Mouse (Mus musculus): ENCODE results near the gene Gm10645. TPM values are rescaled to one million over a fixed set of nuclear protein-coding genes. Genes with fewer than 3 reads are reported as not detected.

The Gm10645 gene
- polyA plus RNA-seq, 1 experiment from 2014 or later, result 0.72 TPM

DNA sequence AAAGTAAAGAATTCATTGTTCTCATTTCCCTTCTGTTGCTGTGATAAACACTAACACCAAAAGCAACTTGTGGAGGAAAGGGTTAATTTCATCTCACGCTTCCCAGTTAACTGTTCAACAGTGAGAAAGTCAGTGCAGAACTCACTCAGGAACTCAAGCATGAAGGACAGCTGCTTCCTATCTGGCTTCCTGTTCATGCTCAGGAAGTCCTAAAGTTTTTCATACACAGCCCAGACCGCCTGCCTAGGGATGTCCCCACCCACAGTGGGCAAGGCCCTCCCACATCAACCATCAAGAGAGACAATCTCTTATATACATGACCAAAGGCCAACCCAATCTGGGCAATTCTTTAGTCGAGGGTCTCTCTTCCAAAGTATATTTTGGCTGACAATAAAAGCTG lies 7.0 kb downstream of the Gm10645 start:
- H3K27ac ChIP-seq (ENCODE audit: low read depth, low read length), result no peak overlapping the region
- 45% methylated on average over 3 of the region's 3 CpGs for WGBS (ENCODE audit: insufficient replicate concordance)
- ATAC-seq (replicated peaks; ENCODE audit: insufficient number of reproducible peaks, low FRiP score, low TSS enrichment), result no peak

GRCm38 (mm10) chr8:83155110-83155509 lies 10.9 kb downstream of the Gm10645 start:
- no peaks in the 10 kb centered on the region for H3K9me3 ChIP-seq (replicated peaks; ENCODE audit: control insufficient read depth, low read length)
- no peak overlapping the region for H3K4me2 ChIP-seq
- no peak overlapping the region for H3K9ac ChIP-seq (ENCODE audit: low read depth, low read length)
- no peak for ATAC-seq (replicated peaks; ENCODE audit: insufficient number of reproducible peaks, low FRiP score, low TSS enrichment)
- H3K4me3 ChIP-seq (ENCODE audit: low read depth, low read length), result no peak overlapping the region
- no peaks in the 10 kb centered on the region for H3K36me3 ChIP-seq (ENCODE audit: control insufficient read depth, insufficient read depth, low read length)
- no peaks in the 10 kb centered on the region for H3K4me1 ChIP-seq (ENCODE audit: control insufficient read depth, insufficient read depth, low read length)
- WGBS (ENCODE audit: insufficient replicate concordance), result 21% methylated on average over 4 of the region's 4 CpGs
- H3K27ac ChIP-seq (ENCODE audit: low read depth, low read length), result no peak overlapping the region
- no peaks in the 10 kb centered on the region for H3K27me3 ChIP-seq (ENCODE audit: control insufficient read depth, insufficient read depth, low read length)

More for the DNA sequence above, 7.0 kb downstream of the Gm10645 start:
- no peaks in the 10 kb centered on the region for H3K9me3 ChIP-seq (replicated peaks; ENCODE audit: control insufficient read depth, low read length)
- H3K4me2 ChIP-seq, result no peak overlapping the region
- no peaks in the 10 kb centered on the region for H3K4me1 ChIP-seq (ENCODE audit: control insufficient read depth, insufficient read depth, low read length)
- H3K27me3 ChIP-seq (ENCODE audit: control insufficient read depth, insufficient read depth, low read length), result 0 out of 2 replicates have a peak, but pooled peaks cover 2% of the 10 kb centered on the region
- H3K36me3 ChIP-seq (ENCODE audit: control insufficient read depth, insufficient read depth, low read length), result no peaks in the 10 kb centered on the region
- no peak overlapping the region for H3K4me3 ChIP-seq (ENCODE audit: low read depth, low read length)
- H3K9ac ChIP-seq (ENCODE audit: low read depth, low read length), result no peak overlapping the region

DNA sequence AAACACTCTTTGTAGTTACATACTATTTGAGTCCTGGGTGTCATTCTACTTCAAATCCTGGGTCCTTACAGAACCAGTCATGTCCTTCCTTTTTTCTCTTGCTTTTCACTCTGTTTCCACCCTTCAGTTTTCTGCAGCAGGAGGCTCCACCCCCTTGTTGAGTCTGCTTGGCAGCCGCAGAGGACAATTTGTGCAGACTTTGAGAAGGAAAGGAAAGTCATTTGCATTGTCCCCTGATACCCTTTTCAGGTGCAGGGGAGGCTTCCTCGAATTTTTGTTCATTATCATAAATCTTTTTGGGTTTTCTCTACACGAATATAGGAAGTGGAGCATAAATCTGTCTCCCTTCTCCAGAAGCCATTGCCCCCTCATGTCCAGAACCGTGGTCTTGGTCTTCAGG lies 13.5 kb downstream of the Gm10645 start:
- 64% methylated on average over 4 of the region's 4 CpGs for WGBS (ENCODE audit: insufficient replicate concordance)
- no peak for ATAC-seq (replicated peaks; ENCODE audit: insufficient number of reproducible peaks, low FRiP score, low TSS enrichment)
- no peaks in the 10 kb centered on the region for H3K36me3 ChIP-seq (ENCODE audit: control insufficient read depth, insufficient read depth, low read length)
- no peak overlapping the region for H3K4me3 ChIP-seq (ENCODE audit: low read depth, low read length)
- no peaks in the 10 kb centered on the region for H3K27me3 ChIP-seq (ENCODE audit: control insufficient read depth, insufficient read depth, low read length)
- H3K4me1 ChIP-seq (ENCODE audit: control insufficient read depth, insufficient read depth, low read length), result no peaks in the 10 kb centered on the region
- no peaks in the 10 kb centered on the region for H3K9me3 ChIP-seq (replicated peaks; ENCODE audit: control insufficient read depth, low read length)
- H3K27ac ChIP-seq (ENCODE audit: low read depth, low read length), result no peak overlapping the region
- no peak overlapping the region for H3K4me2 ChIP-seq
- no peak overlapping the region for H3K9ac ChIP-seq (ENCODE audit: low read depth, low read length)

- no peak overlapping the region for H3K4me3 ChIP-seq (ENCODE audit: low read depth, low read length)
- no peaks in the 10 kb centered on the region for H3K4me1 ChIP-seq (ENCODE audit: control insufficient read depth, insufficient read depth, low read length)
- H3K9me3 ChIP-seq (replicated peaks; ENCODE audit: control insufficient read depth, low read length), result no peaks in the 10 kb centered on the region
- no peak overlapping the region for H3K9ac ChIP-seq (ENCODE audit: low read depth, low read length)
- H3K4me2 ChIP-seq, result no peak overlapping the region
- H3K36me3 ChIP-seq (ENCODE audit: control insufficient read depth, insufficient read depth, low read length), result no peaks in the 10 kb centered on the region
- no peak for ATAC-seq (replicated peaks; ENCODE audit: insufficient number of reproducible peaks, low FRiP score, low TSS enrichment)
- 42% methylated on average over 2 of the region's 2 CpGs for WGBS (ENCODE audit: insufficient replicate concordance)
- no peaks in the 10 kb centered on the region for H3K27me3 ChIP-seq (ENCODE audit: control insufficient read depth, insufficient read depth, low read length)
- no peak overlapping the region for H3K27ac ChIP-seq (ENCODE audit: low read depth, low read length)
These were observed 13.9 kb downstream of the Gm10645 start for GRCm38 (mm10) chr8:83152055-83152454.

DNA sequence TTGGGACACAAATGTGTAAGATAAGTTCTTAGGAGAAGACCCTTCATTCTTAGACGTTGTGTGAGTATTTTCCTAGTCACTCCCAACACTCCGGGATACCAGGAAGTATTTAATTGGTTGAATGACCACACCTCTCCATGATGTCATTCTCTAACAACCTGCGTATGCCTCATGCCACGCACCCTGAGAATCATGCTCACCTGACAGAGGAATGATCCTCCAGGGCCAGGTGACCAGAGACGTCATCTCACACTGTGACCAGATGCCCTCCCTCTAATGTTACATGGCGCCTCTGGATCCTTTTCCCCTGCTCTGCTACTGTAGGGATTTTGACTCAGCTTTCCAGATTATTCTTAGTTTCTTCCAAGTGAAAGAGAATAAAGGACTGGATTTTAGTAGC lies 16.8 kb downstream of the Gm10645 start:
- Histone ChIP-seq H3K27ac (ENCODE audit: low read depth, low read length) (no peak overlapping the region), H3K4me2 (no peak overlapping the region), H3K9me3 (replicated peaks; ENCODE audit: control insufficient read depth, low read length) (no peaks in the 10 kb centered on the region), H3K36me3 (ENCODE audit: control insufficient read depth, insufficient read depth, low read length) (no peaks in the 10 kb centered on the region), H3K9ac (ENCODE audit: low read depth, low read length) (no peak overlapping the region), H3K4me1 (ENCODE audit: control insufficient read depth, insufficient read depth, low read length) (no peaks in the 10 kb centered on the region), H3K4me3 (ENCODE audit: low read depth, low read length) (no peak overlapping the region), H3K27me3 (ENCODE audit: control insufficient read depth, insufficient read depth, low read length) (no peaks in the 10 kb centered on the region)
- no peak for ATAC-seq (replicated peaks; ENCODE audit: insufficient number of reproducible peaks, low FRiP score, low TSS enrichment)
- WGBS (ENCODE audit: insufficient replicate concordance), result 84% methylated on average over 6 of the region's 6 CpGs

GRCm38 (mm10) chr8:83145421-83145820 lies 20.5 kb downstream of the Gm10645 start:
- no peaks in the 10 kb centered on the region for H3K36me3 ChIP-seq (ENCODE audit: control insufficient read depth, insufficient read depth, low read length)
- H3K4me1 ChIP-seq (ENCODE audit: control insufficient read depth, insufficient read depth, low read length), result no peaks in the 10 kb centered on the region
- no peak overlapping the region for H3K9ac ChIP-seq (ENCODE audit: low read depth, low read length)
- 70% methylated on average over 3 of the region's 3 CpGs for WGBS (ENCODE audit: insufficient replicate concordance)
- H3K4me2 ChIP-seq, result no peak overlapping the region
- ATAC-seq (replicated peaks; ENCODE audit: insufficient number of reproducible peaks, low FRiP score, low TSS enrichment), result no peak
- no peaks in the 10 kb centered on the region for H3K27me3 ChIP-seq (ENCODE audit: control insufficient read depth, insufficient read depth, low read length)
- H3K4me3 ChIP-seq (ENCODE audit: low read depth, low read length), result no peak overlapping the region
- no peaks in the 10 kb centered on the region for H3K9me3 ChIP-seq (replicated peaks; ENCODE audit: control insufficient read depth, low read length)
- no peak overlapping the region for H3K27ac ChIP-seq (ENCODE audit: low read depth, low read length)

DNA sequence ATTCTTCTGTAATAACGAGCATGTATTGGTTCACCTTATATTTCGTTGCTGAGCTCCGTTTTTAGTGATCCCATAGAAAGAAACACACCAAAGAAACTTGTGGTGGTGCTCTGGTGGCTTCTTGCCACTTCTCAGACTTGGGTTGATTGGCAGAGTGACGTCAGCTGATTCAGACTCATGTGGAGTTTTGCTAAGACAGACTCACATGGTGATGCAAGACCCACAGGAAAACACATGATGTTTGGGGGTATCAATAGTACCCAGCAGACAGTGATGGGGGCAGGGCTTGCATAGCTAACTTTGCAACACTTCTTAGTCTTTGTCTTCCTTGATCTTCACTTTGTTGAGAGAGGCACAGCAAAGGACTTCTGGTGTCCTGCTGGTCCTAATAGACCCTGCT lies 21.4 kb downstream of the Gm10645 start:
- no peak for ATAC-seq (replicated peaks; ENCODE audit: insufficient number of reproducible peaks, low FRiP score, low TSS enrichment)
- Histone ChIP-seq H3K27ac (ENCODE audit: low read depth, low read length) (no peak overlapping the region), H3K4me2 (no peak overlapping the region), H3K9ac (ENCODE audit: low read depth, low read length) (no peak overlapping the region), H3K4me3 (ENCODE audit: low read depth, low read length) (no peak overlapping the region), H3K36me3 (ENCODE audit: control insufficient read depth, insufficient read depth, low read length) (no peaks in the 10 kb centered on the region), H3K9me3 (replicated peaks; ENCODE audit: control insufficient read depth, low read length) (no peaks in the 10 kb centered on the region), H3K4me1 (ENCODE audit: control insufficient read depth, insufficient read depth, low read length) (no peaks in the 10 kb centered on the region), H3K27me3 (ENCODE audit: control insufficient read depth, insufficient read depth, low read length) (no peaks in the 10 kb centered on the region)
- WGBS (ENCODE audit: insufficient replicate concordance), result 81% methylated on average over 4 of the region's 4 CpGs

DNA sequence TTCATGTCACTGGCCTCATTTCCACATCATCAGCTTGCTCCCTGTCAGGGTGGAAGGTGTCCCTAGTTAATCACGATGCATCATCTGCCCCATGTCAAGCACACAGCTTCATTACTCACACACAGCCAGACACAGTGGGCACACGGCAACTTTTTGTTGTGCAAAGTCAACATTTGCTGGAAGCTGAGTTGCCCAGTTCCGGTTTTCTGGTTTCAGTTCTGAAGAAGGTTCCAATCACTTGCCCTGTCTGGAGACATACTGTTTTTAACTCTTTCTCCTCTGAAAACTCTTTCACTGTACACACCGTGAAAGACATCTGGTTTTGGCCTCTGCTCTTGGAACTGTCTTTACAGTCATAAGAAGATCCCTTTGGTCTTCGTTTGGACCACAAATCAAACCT lies 24.6 kb downstream of the Gm10645 start:
- Histone ChIP-seq H3K27me3 (ENCODE audit: control insufficient read depth, insufficient read depth, low read length) (no peaks in the 10 kb centered on the region), H3K4me3 (ENCODE audit: low read depth, low read length) (no peak overlapping the region), H3K36me3 (ENCODE audit: control insufficient read depth, insufficient read depth, low read length) (no peaks in the 10 kb centered on the region), H3K4me1 (ENCODE audit: control insufficient read depth, insufficient read depth, low read length) (no peaks in the 10 kb centered on the region), H3K9me3 (replicated peaks; ENCODE audit: control insufficient read depth, low read length) (no peaks in the 10 kb centered on the region), H3K4me2 (no peak overlapping the region), H3K27ac (ENCODE audit: low read depth, low read length) (no peak overlapping the region), H3K9ac (ENCODE audit: low read depth, low read length) (no peak overlapping the region)
- no peak for ATAC-seq (replicated peaks; ENCODE audit: insufficient number of reproducible peaks, low FRiP score, low TSS enrichment)
- 70% methylated on average over 5 of the region's 5 CpGs for WGBS (ENCODE audit: insufficient replicate concordance)

DNA sequence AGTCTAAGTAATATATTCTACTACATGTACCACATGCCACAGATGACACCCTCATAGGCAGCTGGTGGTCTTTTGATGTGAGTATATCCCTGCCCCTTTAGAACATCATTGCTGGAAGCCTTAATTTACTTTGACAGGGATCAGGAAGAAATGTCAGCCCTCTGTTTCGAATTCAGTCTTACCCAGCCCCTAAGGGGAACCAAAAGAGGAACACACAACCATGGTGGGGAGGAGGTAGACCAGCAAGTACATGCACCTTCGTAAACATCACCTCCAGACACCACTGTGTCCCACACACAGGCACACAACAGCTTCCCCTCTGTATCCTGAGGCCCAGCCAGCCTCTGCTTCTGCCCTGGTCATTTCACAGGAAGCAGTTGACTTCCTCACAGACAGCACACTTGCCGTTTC lies 25.3 kb downstream of the Gm10645 start:
- no peak overlapping the region for H3K4me2 ChIP-seq
- H3K4me1 ChIP-seq (ENCODE audit: control insufficient read depth, insufficient read depth, low read length), result no peaks in the 10 kb centered on the region
- 58% methylated on average over 3 of the region's 3 CpGs for WGBS (ENCODE audit: insufficient replicate concordance)
- ATAC-seq (replicated peaks; ENCODE audit: insufficient number of reproducible peaks, low FRiP score, low TSS enrichment), result no peak
- H3K9ac ChIP-seq (ENCODE audit: low read depth, low read length), result no peak overlapping the region
- no peak overlapping the region for H3K4me3 ChIP-seq (ENCODE audit: low read depth, low read length)
- no peaks in the 10 kb centered on the region for H3K27me3 ChIP-seq (ENCODE audit: control insufficient read depth, insufficient read depth, low read length)
- no peaks in the 10 kb centered on the region for H3K36me3 ChIP-seq (ENCODE audit: control insufficient read depth, insufficient read depth, low read length)
- no peaks in the 10 kb centered on the region for H3K9me3 ChIP-seq (replicated peaks; ENCODE audit: control insufficient read depth, low read length)
- no peak overlapping the region for H3K27ac ChIP-seq (ENCODE audit: low read depth, low read length)

Data from heart, embryonic 11.5 days (tissue).